Mouse (Mus musculus): ENCODE measurements at regions not wholly inside any gene's neighbourhood (a gene's known extent, or its start where the extent isn't known, plus 50 kb on each side); places are given as distances from the start of the nearest gene placed in this dataset.

- no peak for DNase-seq (ENCODE audit: extremely low spot score, low read depth, low spot score)
Observed at GRCm38 (mm10) chr19:26234539-26234938, 370.3 kb upstream of the Smarca2 start.

DNA sequence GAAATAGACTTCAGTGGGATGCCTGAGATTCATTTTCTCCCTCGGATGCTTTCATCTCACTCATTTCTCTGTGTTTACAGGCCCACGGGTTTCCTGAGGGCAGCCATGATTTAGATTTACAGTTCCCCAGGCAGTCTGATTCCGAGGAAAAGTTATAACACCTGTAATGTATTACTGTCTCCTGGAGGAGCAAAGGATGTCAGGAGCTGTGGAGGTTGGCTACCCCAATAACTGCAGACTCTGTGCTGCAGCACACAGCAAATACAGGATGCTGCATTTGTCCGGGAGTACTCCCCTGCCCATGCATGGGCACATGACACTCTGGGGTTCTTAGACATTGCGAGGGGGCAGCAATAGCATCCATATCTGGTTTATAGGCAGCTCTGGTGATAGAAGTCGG lies 360.8 kb upstream of the Smarca2 start:
- DNase-seq (ENCODE audit: extremely low spot score, low read depth, low spot score), result no peak

- no peak for DNase-seq (ENCODE audit: extremely low spot score, low read depth, low spot score)
Observed at GRCm38 (mm10) chr19:26249751-26250150, 355.1 kb upstream of the Smarca2 start.

DNA sequence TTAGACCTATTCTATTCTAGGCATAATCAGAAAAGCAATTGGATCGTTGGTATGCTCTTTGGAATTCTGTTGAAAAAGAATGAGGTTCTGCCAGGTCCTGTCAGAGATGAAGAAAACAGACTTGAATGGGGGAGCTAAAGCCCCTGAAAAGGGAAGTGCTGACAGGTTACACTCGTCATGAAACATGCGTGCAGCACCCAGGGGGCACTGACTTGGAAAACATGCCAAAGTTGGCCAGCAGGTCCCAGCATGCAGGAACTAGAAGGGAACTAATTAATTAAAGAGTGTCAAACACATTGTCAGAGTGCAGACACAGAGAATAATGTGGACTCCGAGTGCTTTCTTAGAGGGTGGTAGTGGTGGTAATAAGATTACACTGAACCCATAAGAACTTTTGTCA lies 346.2 kb upstream of the Smarca2 start:
- DNase-seq (ENCODE audit: extremely low spot score, low read depth, low spot score), result no peak

DNA sequence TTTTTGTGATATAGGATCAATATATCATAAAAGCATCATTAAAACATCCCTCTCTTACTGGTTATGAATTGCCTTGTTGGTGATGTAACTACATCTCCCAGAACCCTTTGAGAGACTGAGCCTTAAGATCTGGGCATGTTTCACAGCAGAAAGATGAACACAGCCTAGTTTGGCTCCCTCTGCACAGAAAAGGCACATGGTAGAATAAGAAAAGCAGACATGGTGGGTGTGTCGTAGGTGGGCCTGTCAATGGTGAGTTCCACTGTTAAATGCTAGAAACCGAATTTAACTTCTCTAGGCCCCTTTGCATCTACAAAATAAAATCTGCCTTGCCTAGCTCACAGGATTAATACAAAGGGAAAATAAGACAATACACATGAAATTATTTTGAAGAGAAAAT lies 343.3 kb upstream of the Smarca2 start:
- DNase-seq (ENCODE audit: extremely low spot score, low read depth, low spot score), result no peak

DNA sequence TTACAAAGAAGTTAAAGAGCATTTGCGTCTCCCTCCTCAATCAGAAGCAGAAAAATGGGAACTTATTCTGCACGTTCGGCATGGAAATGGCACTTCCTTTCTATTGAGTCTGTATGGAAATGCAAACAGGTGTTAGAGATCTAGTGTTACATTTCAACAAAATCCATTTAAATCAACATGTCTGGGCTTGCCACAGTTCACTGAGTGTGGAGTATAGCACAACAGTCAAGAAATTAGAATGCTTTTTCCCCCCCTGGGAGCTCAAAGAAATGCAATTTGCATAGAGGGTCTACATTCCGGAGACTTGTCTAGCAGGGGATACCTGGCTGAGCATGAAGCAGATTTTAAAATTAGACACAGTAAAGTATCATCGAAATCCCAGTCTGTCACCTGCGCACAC lies 308.5 kb upstream of the Smarca2 start:
- no peak for DNase-seq (ENCODE audit: extremely low spot score, low read depth, low spot score)

GRCm38 (mm10) chr19:26308477-26309135 lies 296.2 kb upstream of the Smarca2 start:
- DNase-seq (ENCODE audit: extremely low spot score, low read depth, low spot score), result no peak

GRCm38 (mm10) chr19:26318977-26319376 lies 285.9 kb upstream of the Smarca2 start:
- no peak for DNase-seq (ENCODE audit: extremely low spot score, low read depth, low spot score)

- DNase-seq (ENCODE audit: extremely low spot score, low read depth, low spot score), result no peak
Observed at GRCm38 (mm10) chr19:26323682-26324081, 281.2 kb upstream of the Smarca2 start.

DNA sequence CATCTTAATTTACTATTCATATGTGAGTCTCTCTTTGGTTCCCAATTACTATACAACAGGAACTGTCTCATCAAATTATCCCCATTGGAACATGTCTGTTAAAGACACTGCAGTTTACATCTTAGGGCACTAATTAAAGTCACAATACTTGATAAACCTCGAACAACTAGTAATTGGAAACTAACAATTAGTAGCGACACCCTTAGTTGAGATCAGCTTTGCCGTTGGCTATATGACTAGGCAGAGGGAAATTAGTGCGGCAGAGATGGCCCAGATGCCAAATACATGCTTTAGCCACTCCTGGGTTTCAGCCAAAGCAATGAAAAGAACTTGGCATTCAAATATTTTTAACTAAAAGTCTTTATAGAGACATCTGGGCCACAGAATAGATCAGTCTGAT lies 265.7 kb upstream of the Smarca2 start:
- DNase-seq (ENCODE audit: extremely low spot score, low read depth, low spot score), result no peak

- no peak for DNase-seq (ENCODE audit: extremely low spot score, low read depth, low spot score)
Observed at GRCm38 (mm10) chr19:26340155-26340554, 264.7 kb upstream of the Smarca2 start.

DNA sequence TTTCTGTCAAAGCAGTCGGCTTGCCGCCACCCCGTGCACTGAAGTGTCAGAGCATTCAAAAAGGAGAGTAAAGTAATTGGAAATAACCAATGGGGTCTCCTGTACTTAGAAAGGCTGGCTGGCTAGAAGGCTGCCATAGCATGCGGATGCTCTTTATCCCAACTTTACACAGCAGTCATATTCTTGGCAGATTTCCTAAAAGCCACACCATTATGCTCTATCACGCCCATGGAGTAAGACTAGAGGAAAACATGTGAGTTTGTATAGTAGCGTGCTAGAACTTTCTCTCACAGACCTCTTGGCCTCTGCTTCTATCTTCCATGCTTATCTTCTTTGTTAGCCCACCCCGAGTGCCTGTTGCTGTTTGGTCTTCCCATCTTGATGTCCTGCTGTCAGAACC lies 249.8 kb upstream of the Smarca2 start:
- no peak for DNase-seq (ENCODE audit: extremely low spot score, low read depth, low spot score)

- no peak for DNase-seq (ENCODE audit: extremely low spot score, low read depth, low spot score)
Observed at GRCm38 (mm10) chr19:26383961-26384381, 220.9 kb upstream of the Smarca2 start.

DNA sequence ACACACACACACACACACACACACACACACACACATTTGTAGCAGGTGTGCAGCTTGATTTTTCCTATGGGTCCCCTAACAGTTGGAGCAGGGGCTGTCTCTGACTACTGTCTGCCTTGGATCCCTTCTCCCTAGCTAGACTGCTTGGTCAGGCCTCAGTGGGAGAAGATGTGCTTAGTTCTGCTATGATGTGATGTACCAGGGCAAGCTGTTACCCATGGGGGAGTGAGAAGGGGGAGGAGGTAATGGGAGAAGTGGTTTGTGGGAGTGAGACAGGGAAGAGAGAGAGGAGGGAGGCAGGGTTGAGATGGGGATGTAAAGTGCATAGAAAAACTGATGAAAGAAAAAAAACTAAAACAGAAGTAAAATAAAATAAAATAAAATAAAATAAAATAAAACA lies 218.8 kb upstream of the Smarca2 start:
- no peak for DNase-seq (ENCODE audit: extremely low spot score, low read depth, low spot score)

GRCm38 (mm10) chr19:26412684-26413083 lies 192.2 kb upstream of the Smarca2 start:
- DNase-seq (ENCODE audit: extremely low spot score, low read depth, low spot score), result no peak

GRCm38 (mm10) chr19:26414476-26415024 lies 190.3 kb upstream of the Smarca2 start:
- no peak for DNase-seq (ENCODE audit: extremely low spot score, low read depth, low spot score)

GRCm38 (mm10) chr19:26419781-26420180 lies 185.1 kb upstream of the Smarca2 start:
- no peak for DNase-seq (ENCODE audit: extremely low spot score, low read depth, low spot score)

DNA sequence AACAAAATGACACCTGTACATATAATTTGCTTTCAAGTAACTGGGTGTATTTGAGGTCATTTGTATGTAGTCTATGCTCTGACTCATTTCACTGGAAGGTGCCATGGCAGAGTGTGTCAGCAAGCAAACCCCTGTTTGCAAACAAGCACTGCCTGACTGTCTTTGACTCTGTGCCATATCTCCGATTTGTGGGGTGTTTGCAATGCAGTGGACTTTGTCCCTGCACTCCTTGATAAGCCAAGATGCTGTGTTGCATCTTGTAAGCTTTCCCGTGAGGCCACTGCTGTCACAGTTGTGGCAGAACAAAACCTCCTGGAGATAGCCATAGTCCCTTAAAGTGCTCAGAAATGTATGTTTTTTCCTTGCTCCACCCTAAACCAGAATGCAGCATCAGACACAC lies 165.7 kb upstream of the Smarca2 start:
- no peak for DNase-seq (ENCODE audit: extremely low spot score, low read depth, low spot score)

GRCm38 (mm10) chr19:26445309-26445708 lies 159.5 kb upstream of the Smarca2 start:
- no peak for DNase-seq (ENCODE audit: extremely low spot score, low read depth, low spot score)

- DNase-seq (ENCODE audit: extremely low spot score, low read depth, low spot score), result no peak
Observed at GRCm38 (mm10) chr19:26447427-26448023, 157.3 kb upstream of the Smarca2 start.

- DNase-seq (ENCODE audit: extremely low spot score, low read depth, low spot score), result no peak
Observed at GRCm38 (mm10) chr19:26461712-26462111, 143.1 kb upstream of the Smarca2 start.

GRCm38 (mm10) chr19:26465228-26465627 lies 139.6 kb upstream of the Smarca2 start:
- no peak for DNase-seq (ENCODE audit: extremely low spot score, low read depth, low spot score)

- DNase-seq (ENCODE audit: extremely low spot score, low read depth, low spot score), result no peak
Observed at GRCm38 (mm10) chr19:26466244-26466643, 138.6 kb upstream of the Smarca2 start.

Data from hindlimb bud, embryonic 11.5 days (tissue).